Mouse (Mus musculus) kidney, embryonic 15.5 days (tissue): ENCODE results near the gene Cfdp1. TPM values are rescaled to one million over a fixed set of nuclear protein-coding genes. Genes with fewer than 3 reads are reported as not detected.
A peak's percentile ranks its signal among the peaks of the same experiment; 100 is the strongest.

Source experiments
- ATAC-seq: fragments of 200-750 bp; cut with Nextera tagmentation; replicated peaks from 2 replicates; pipeline ENCODE4 v1.8.0; 2017; ENCODE audit warnings: moderate TSS enrichment; ENCODE audit not compliant: low FRiP score
- H3K27ac ChIP-seq: fragments of 300-500 bp; sonication (generic); 2 replicates; pipeline ENCODE4 v1.5.1; 2015; ENCODE audit warnings: mild to moderate bottlenecking, inconsistent platforms
- H3K27me3 ChIP-seq: fragments of 300-500 bp; sonication (generic); 2 replicates; pipeline ENCODE4 v1.6.1; 2015; ENCODE audit warnings: inconsistent platforms
- H3K36me3 ChIP-seq: fragments of 300-500 bp; sonication (generic); 2 replicates; pipeline ENCODE4 v1.6.1; 2015; ENCODE audit warnings: inconsistent platforms
- H3K4me1 ChIP-seq: fragments of 300-500 bp; sonication (generic); 2 replicates; pipeline ENCODE4 v1.6.1; 2015; ENCODE audit warnings: inconsistent platforms
- H3K4me2 ChIP-seq: fragments of 300-500 bp; sonication (generic); 2 replicates; pipeline ENCODE4 v1.6.1; 2015; ENCODE audit warnings: moderate library complexity, mild to moderate bottlenecking, inconsistent platforms
- H3K4me3 ChIP-seq: fragments of 300-500 bp; sonication (generic); replicated peaks from 2 replicates; pipeline ENCODE4 v1.5.1; 2015; ENCODE audit warnings: mild to moderate bottlenecking, inconsistent platforms
- H3K9ac ChIP-seq: fragments of 300-500 bp; sonication (generic); 2 replicates; pipeline ENCODE4 v1.6.1; 2015; ENCODE audit warnings: mild to moderate bottlenecking, inconsistent platforms
- H3K9me3 ChIP-seq: fragments of 300-500 bp; sonication (generic); replicated peaks from 2 replicates; pipeline ENCODE4 v1.6.1; 2016; ENCODE audit warnings: inconsistent platforms
- WGBS: fragments of 180-500 bp; shearing (Covaris S2); methylation state at CpG from one replicate; pipeline ENCODE4 v1.1.7; 2015; ENCODE audit warnings: mixed read lengths; 5-methylcytosine and 5-hydroxymethylcytosine counted together
- polyA plus RNA-seq: library from polyadenylated mRNA; unstranded; fragments of >200 nt; fragmentation: Nextera tagmentation; extraction: Ambion mirVana; gene quantifications from 2 replicates; pipeline ENCODE4 v1.2.1, GENCODE M21; 2015

Cfdp1 gene
- polyA plus RNA-seq, 1 experiment from 2014 or later = 233 TPM

- Histone ChIP-seq H3K9me3 (no peaks in the 10 kb centered on the region), H3K36me3 (no peaks in the 10 kb centered on the region), H3K27me3 (no peaks in the 10 kb centered on the region), H3K27ac (peak overlapping the region; percentile 87), H3K4me2 (peak overlapping the region; percentile 79), H3K4me3 (peak overlapping the region; percentile 90), H3K9ac (peak overlapping the region; percentile 90), H3K4me1 (peaks cover 80% of the 10 kb centered on the region)
- ATAC-seq = 0 out of 2 replicates have a peak, but pooled peaks have one; percentile 0
- under 1% methylated on average over 41 of the region's 44 CpGs for WGBS
Observed at GRCm38 (mm10) chr8:111743101-111743791, 110.8 kb downstream of the Cfdp1 start.

- peak overlapping the region; percentile 90 for H3K9ac ChIP-seq
- peaks cover 80% of the 10 kb centered on the region for H3K4me1 ChIP-seq
- peak overlapping the region; percentile 90 for H3K4me3 ChIP-seq
- H3K36me3 ChIP-seq = no peaks in the 10 kb centered on the region
- no peaks in the 10 kb centered on the region for H3K9me3 ChIP-seq
- H3K27me3 ChIP-seq = no peaks in the 10 kb centered on the region
- H3K27ac ChIP-seq = peak overlapping the region; percentile 87
- H3K4me2 ChIP-seq = peak overlapping the region; percentile 79
- 22% methylated on average over 11 of the region's 11 CpGs for WGBS
- no peak for ATAC-seq
Observed at GRCm38 (mm10) chr8:111742261-111743037, 111.6 kb downstream of the Cfdp1 start.

GRCm38 (mm10) chr8:111741556-111741955, 112.5 kb downstream of the Cfdp1 start:
- no peaks in the 10 kb centered on the region for H3K27me3 ChIP-seq
- peak overlapping the region; percentile 79 for H3K4me2 ChIP-seq
- ATAC-seq = no peak
- H3K27ac ChIP-seq = peak overlapping the region; percentile 87
- peak overlapping the region; percentile 90; the same call in 1 of the 2 replicates for H3K9ac ChIP-seq
- H3K4me3 ChIP-seq = peak overlapping the region; percentile 90
- peaks cover 81% of the 10 kb centered on the region for H3K4me1 ChIP-seq
- no peaks in the 10 kb centered on the region for H3K9me3 ChIP-seq
- 65% methylated on average over 6 of the region's 6 CpGs for WGBS
- H3K36me3 ChIP-seq = no peaks in the 10 kb centered on the region

- ATAC-seq = no peak
- Histone ChIP-seq H3K9ac (peak overlapping the region; percentile 15; the same call in 1 of the 2 replicates), H3K36me3 (no peaks in the 10 kb centered on the region), H3K27me3 (no peaks in the 10 kb centered on the region), H3K9me3 (no peaks in the 10 kb centered on the region), H3K4me3 (no peak overlapping the region), H3K4me1 (peaks cover 81% of the 10 kb centered on the region), H3K4me2 (peak overlapping the region; percentile 79), H3K27ac (peak overlapping the region; percentile 87)
- WGBS = 73% methylated on average over 8 of the region's 8 CpGs
Observed at GRCm38 (mm10) chr8:111740994-111741393, 113.1 kb downstream of the Cfdp1 start.

- Histone ChIP-seq H3K9ac (no peak overlapping the region), H3K9me3 (no peaks in the 10 kb centered on the region), H3K4me1 (peaks cover 81% of the 10 kb centered on the region), H3K27ac (peak overlapping the region; percentile 87), H3K4me2 (peak overlapping the region; percentile 79; the same call in 1 of the 2 replicates), H3K36me3 (no peaks in the 10 kb centered on the region), H3K27me3 (no peaks in the 10 kb centered on the region), H3K4me3 (no peak overlapping the region)
- ATAC-seq = no peak
- WGBS = 67% methylated on average over 7 of the region's 7 CpGs
Observed at GRCm38 (mm10) chr8:111740301-111740711, 113.8 kb downstream of the Cfdp1 start.

- no peak for ATAC-seq
- WGBS = 48% methylated on average over 7 of the region's 7 CpGs
- Histone ChIP-seq H3K27ac (peak overlapping the region; percentile 87), H3K4me3 (no peak overlapping the region), H3K4me1 (peaks cover 81% of the 10 kb centered on the region), H3K27me3 (no peaks in the 10 kb centered on the region), H3K9ac (no peak overlapping the region), H3K4me2 (peak overlapping the region; percentile 79; the same call in 1 of the 2 replicates), H3K9me3 (no peaks in the 10 kb centered on the region), H3K36me3 (no peaks in the 10 kb centered on the region)
Observed at GRCm38 (mm10) chr8:111739604-111740003, 114.5 kb downstream of the Cfdp1 start.

GRCm38 (mm10) chr8:111738867-111739266, 115.2 kb downstream of the Cfdp1 start:
- H3K4me1 ChIP-seq = peaks cover 81% of the 10 kb centered on the region
- peak overlapping the region; percentile 87; the same call in 1 of the 2 replicates for H3K27ac ChIP-seq
- H3K27me3 ChIP-seq = no peaks in the 10 kb centered on the region
- H3K4me2 ChIP-seq = 0 out of 2 replicates have a peak overlapping the region, but pooled peaks have one; percentile 3
- no peaks in the 10 kb centered on the region for H3K9me3 ChIP-seq
- ATAC-seq = no peak
- WGBS = 67% methylated on average over 6 of the region's 6 CpGs
- no peak overlapping the region for H3K4me3 ChIP-seq
- no peak overlapping the region for H3K9ac ChIP-seq
- H3K36me3 ChIP-seq = no peaks in the 10 kb centered on the region

- no peaks in the 10 kb centered on the region for H3K27me3 ChIP-seq
Observed at GRCm38 (mm10) chr8:111736321-111736720, 117.8 kb downstream of the Cfdp1 start.

GRCm38 (mm10) chr8:111735791-111736190, 118.3 kb downstream of the Cfdp1 start:
- ATAC-seq = no peak
- no peaks in the 10 kb centered on the region for H3K9me3 ChIP-seq
- H3K4me1 ChIP-seq = peaks cover 82% of the 10 kb centered on the region
- H3K4me2 ChIP-seq = peak overlapping the region; percentile 73; the same call in 1 of the 2 replicates
- H3K27ac ChIP-seq = peak overlapping the region; percentile 85
- no peak overlapping the region; the same call in none of the 2 replicates for H3K9ac ChIP-seq
- H3K4me3 ChIP-seq = no peak overlapping the region
- H3K36me3 ChIP-seq = no peaks in the 10 kb centered on the region
- H3K27me3 ChIP-seq = no peaks in the 10 kb centered on the region
- WGBS = 62% methylated on average over 4 of the region's 4 CpGs

More at GRCm38 (mm10) chr8:111736321-111736720, 117.8 kb downstream of the Cfdp1 start:
- Histone ChIP-seq H3K9ac (no peak overlapping the region; the same call in 1 of the 2 replicates), H3K9me3 (no peaks in the 10 kb centered on the region), H3K4me3 (no peak overlapping the region), H3K4me1 (peaks cover 82% of the 10 kb centered on the region), H3K27ac (peak overlapping the region; percentile 85), H3K36me3 (no peaks in the 10 kb centered on the region), H3K4me2 (no peak overlapping the region)
- 34% methylated on average over 7 of the region's 7 CpGs for WGBS
- ATAC-seq = no peak

GRCm38 (mm10) chr8:111735335-111735761, 118.7 kb downstream of the Cfdp1 start:
- no peak overlapping the region; the same call in 1 of the 2 replicates for H3K9ac ChIP-seq

GRCm38 (mm10) chr8:111734244-111734960, 119.7 kb downstream of the Cfdp1 start:
- Histone ChIP-seq H3K27ac (peak overlapping the region; percentile 85), H3K4me3 (no peak overlapping the region), H3K4me2 (peak overlapping the region; percentile 73), H3K9me3 (no peaks in the 10 kb centered on the region), H3K27me3 (no peaks in the 10 kb centered on the region), H3K4me1 (peaks cover 82% of the 10 kb centered on the region), H3K9ac (no peak overlapping the region), H3K36me3 (no peaks in the 10 kb centered on the region)
- ATAC-seq = no peak
- 47% methylated on average over 6 of the region's 6 CpGs for WGBS

More at GRCm38 (mm10) chr8:111735335-111735761, 118.7 kb downstream of the Cfdp1 start:
- H3K27ac ChIP-seq = peak overlapping the region; percentile 85
- peaks cover 82% of the 10 kb centered on the region for H3K4me1 ChIP-seq
- no peaks in the 10 kb centered on the region for H3K9me3 ChIP-seq
- no peaks in the 10 kb centered on the region for H3K27me3 ChIP-seq
- no peaks in the 10 kb centered on the region for H3K36me3 ChIP-seq
- H3K4me2 ChIP-seq = peak overlapping the region; percentile 73
- H3K4me3 ChIP-seq = no peak overlapping the region
- whole genome bisulfite sequencing = 42% methylated on average over 8 of the region's 8 CpGs
- no peak for ATAC-seq
